ENCODE assay signal across 15 mouse cellular contexts in genomic region chr12:100176469-100177056, GRCm38 (mm10). TPM values are rescaled to one million over a fixed set of nuclear protein-coding genes. Genes with fewer than 3 reads are reported as not detected.
DNase-seq lines count a peak whose midpoint lies in the region; ATAC-seq and TF ChIP-seq lines count a peak whose summit lies in the region.
"Had no signal": no experiment of that assay in that cellular context is flagged by ENCODE, and none has a peak within 500 bp of the region (broad histone marks: within the 10 kb centered on the region; RNA-seq: fewer than 3 reads in every experiment).

No protein-coding gene starts in this region.

- H3K27me3 ChIP-seq in Patski = no peaks in the 10 kb centered on the region
- H3K27me3 ChIP-seq in hindbrain, embryonic 12.5 days = no peaks in the 10 kb centered on the region
- no peaks in the 10 kb centered on the region for H3K27me3 ChIP-seq in limb, embryonic 14.5 days (ENCODE audit: control insufficient read depth, insufficient read depth, low read length)
- H3K27me3 ChIP-seq: CH12.LX had no signal

- no peak for TF ChIP-seq CTCF in Patski (IDR thresholded peaks at IDR 0.05)

- in situ Hi-C loops in Patski (cut with MboI; ENCODE audit: low pct_unique_long_range_greater_than_20kb) = no loop called here

- no peak overlapping the region for H3K9ac ChIP-seq in hindbrain, embryonic 12.5 days
- no peak overlapping the region for H3K9ac ChIP-seq in limb, embryonic 14.5 days (ENCODE audit: low read depth, low read length, severe bottlenecking)

- no peaks in the 10 kb centered on the region for H3K36me3 ChIP-seq in hindbrain, embryonic 12.5 days
- no peaks in the 10 kb centered on the region for H3K36me3 ChIP-seq in limb, embryonic 14.5 days (ENCODE audit: control insufficient read depth, insufficient read depth, low read length)

- no peak overlapping the region for H3K4me2 ChIP-seq in hindbrain, embryonic 12.5 days (replicated peaks)
- H3K4me2 ChIP-seq in limb, embryonic 14.5 days (replicated peaks; ENCODE audit: low read depth, low read length, severe bottlenecking) = no peak overlapping the region
- H3K4me2 ChIP-seq: liver, embryonic 11.5 days had no signal

- WGBS in hindbrain, embryonic 12.5 days = 51% methylated on average over 11 of the region's 11 CpGs
- 24% methylated on average over 11 of the region's 11 CpGs for WGBS in limb, embryonic 14.5 days

- H3K4me3 ChIP-seq in hindbrain, embryonic 12.5 days = no peak overlapping the region
- H3K4me3 ChIP-seq in limb, embryonic 14.5 days (replicated peaks; ENCODE audit: low read length) = no peak overlapping the region

- POLR2A ChIA-PET in Patski (lab: Charles Lee) = no interaction called here

- peaks cover 4% of the 10 kb centered on the region; the same call in 1 of the 2 replicates for H3K4me1 ChIP-seq in hindbrain, embryonic 12.5 days
- H3K4me1 ChIP-seq in limb, embryonic 14.5 days (ENCODE audit: control insufficient read depth, insufficient read depth, low read length) = peaks cover 17% of the 10 kb centered on the region

- H3K9me3 ChIP-seq in hindbrain, embryonic 12.5 days (replicated peaks) = no peaks in the 10 kb centered on the region
- no peaks in the 10 kb centered on the region for H3K9me3 ChIP-seq in limb, embryonic 14.5 days (ENCODE audit: control insufficient read depth, low read length)

- CTCF ChIA-PET in Patski (lab: Charles Lee) = interaction anchor here (2.9 kb wide), 1 partner anchor 9 kb away, joined by 19 read pairs; no protein-coding TSS in a partner anchor

- TF ChIP-seq POLR2A in limb, embryonic 14.5 days (IDR thresholded peaks at IDR 0.05; ENCODE audit: borderline replicate concordance, extremely low read depth, insufficient read depth, insufficient read length) = no peak

- peak; percentile 33 for ATAC-seq in Patski
- peak; percentile 56 for ATAC-seq in hindbrain, embryonic 12.5 days (ENCODE audit: low FRiP score)
- ATAC-seq in limb, embryonic 14.5 days (ENCODE audit: low FRiP score, low read depth) = no peak
- ATAC-seq in erythroid progenitor cell, adult 5-6 weeks (replicated peaks; ENCODE audit: low FRiP score, poor library complexity, severe bottlenecking) = no peak
- ATAC-seq: inflammation-experienced regulatory T-cells, adult 6 months had no signal

- 0 out of 2 replicates have a peak overlapping the region, but pooled peaks have one; percentile 25 for H3K27ac ChIP-seq in hindbrain, embryonic 12.5 days
- H3K27ac ChIP-seq in limb, embryonic 14.5 days (replicated peaks; ENCODE audit: low read depth, low read length) = 0 out of 2 replicates have a peak overlapping the region, but pooled peaks have one; percentile 33

- no peak for DNase-seq in Patski (ENCODE audit: low read depth, low spot score)
- DNase-seq in embryo, embryonic 10.5 days (ENCODE audit: low spot score) = peak; percentile 48
- DNase-seq in limb, embryonic 14.5 days (ENCODE audit: low spot score) = no peak
- no peak for DNase-seq in spleen, postnatal 36 days (ENCODE audit: low spot score in 2 of 2)
- DNase-seq in right cerebral cortex, adult 18-20 months = no peak
- DNase-seq in frontal cortex, postnatal 10 days (ENCODE audit: low spot score in 2 of 2) = no peak
- DNase-seq: adrenal gland, postnatal 14 days; kidney, postnatal 14 days; layer of hippocampus, postnatal 36 days; spleen, adult 18-20 months had no signal

RNA-seq across cellular contexts. Expression of gene Nrde2, which starts 17.1 kb away (rescaled TPM):
- 13.5 TPM for polyA plus RNA-seq in Patski (2021)
- 15.6 and 16.7 TPM in 2 replicates for polyA plus RNA-seq in hindbrain, embryonic 12.5 days (2016; fragmentation: Nextera tagmentation; extraction: Ambion mirVana)
- polyA plus RNA-seq in limb, embryonic 14.5 days (2012; rRNA removed) = 12.3 and 13.0 TPM in 2 replicates
- 12.4 and 14.0 TPM in 2 replicates for polyA plus RNA-seq in limb, embryonic 14.5 days (2014; fragmentation: Nextera tagmentation; extraction: Ambion mirVana)
- total RNA-seq in erythroid progenitor cell, adult 5-6 weeks (2015; ENCODE audit: low replicate concordance) = 1.4 and 10.1 TPM in 2 replicates
- 4.8 and 11.3 TPM in 2 replicates for total RNA-seq in erythroid progenitor cell, adult 5-6 weeks (2017; ENCODE audit: low replicate concordance)

RNA-seq across cellular contexts. Expression of gene Calm1, which starts 22.7 kb away (rescaled TPM):
- 442 TPM for polyA plus RNA-seq in Patski (2021)
- polyA plus RNA-seq in hindbrain, embryonic 12.5 days (2016; fragmentation: Nextera tagmentation; extraction: Ambion mirVana) = 1,638 and 1,690 TPM in 2 replicates
- 306 and 318 TPM in 2 replicates for polyA plus RNA-seq in limb, embryonic 14.5 days (2012; rRNA removed)
- 1,221 and 1,299 TPM in 2 replicates for polyA plus RNA-seq in limb, embryonic 14.5 days (2014; fragmentation: Nextera tagmentation; extraction: Ambion mirVana)
- total RNA-seq in erythroid progenitor cell, adult 5-6 weeks (2015; ENCODE audit: low replicate concordance) = 96.0 and 222 TPM in 2 replicates
- 92.8 and 101 TPM in 2 replicates for total RNA-seq in erythroid progenitor cell, adult 5-6 weeks (2017; ENCODE audit: low replicate concordance)

Comparison
In these comparisons a context has a peak if more than half of its experiments do, and no peak if none do; other contexts are left out.
1. ATAC-seq: peak in Patski (single experiment) and hindbrain, embryonic 12.5 days (single experiment); none in limb, embryonic 14.5 days (single experiment) and erythroid progenitor cell, adult 5-6 weeks (single experiment).